Mouse (Mus musculus) liver, embryonic 18 days (tissue): ENCODE results near the gene Lcn5. TPM values are rescaled to one million over a fixed set of nuclear protein-coding genes. Genes with fewer than 3 reads are reported as not detected.

Source experiments
- polyA plus RNA-seq: library from polyadenylated mRNA; depleted of rRNA; stranded (reverse); fragments of >200 nt; gene quantifications from 2 replicates; pipeline ENCODE4 v1.2.3, GENCODE M21; 2012; rRNA removed

Lcn5 gene
- not detected in 2 replicates for polyA plus RNA-seq

GRCm38 (mm10) chr2:25657652-25658051, at the start of gene Lcn5:
TSS of gene Lcn5 (plus strand) at chr2:25657952.

GRCm38 (mm10) chr2:25617578-25617977, 40.2 kb upstream of the Lcn5 start, which contains the start of gene Ccdc183:
TSS of gene Ccdc183 (minus strand) at chr2:25617678.

GRCm38 (mm10) chr2:25621229-25622200, 36.2 kb upstream of the Lcn5 start, which contains the start of gene Tmem141:
TSS of gene Tmem141 (minus strand) at chr2:25622005.

GRCm38 (mm10) chr2:25627811-25628210, 29.9 kb upstream of the Lcn5 start, which contains the start of gene Fcna:
TSS of gene Fcna (minus strand) at chr2:25628030.

GRCm38 (mm10) chr2:25652902-25653301, 4.8 kb upstream of the Lcn5 start, which contains the start of gene Lcn8:
TSS of gene Lcn8 (plus strand) at chr2:25653120.

GRCm38 (mm10) chr2:25676486-25676885, 18.7 kb downstream of the Lcn5 start, which contains the start of gene Lcn6:
TSS of gene Lcn6 (plus strand) at chr2:25676786.

GRCm38 (mm10) chr2:25682426-25682825, 24.7 kb downstream of the Lcn5 start, which contains the start of gene Lcn10:
TSS of gene Lcn10 (plus strand) at chr2:25682726.

GRCm38 (mm10) chr2:25699743-25700142, 42.0 kb downstream of the Lcn5 start, which contains the start of gene Obp2a:
TSS of gene Obp2a (plus strand) at chr2:25700043.

GRCm38 (mm10) chr2:25706643-25707481, 49.1 kb downstream of the Lcn5 start, which contains the start of gene Bmyc:
TSS of gene Bmyc (plus strand) at chr2:25706739.

Other genes with a start within 250 kb of the Lcn5 start
- gene Fut7, start 234.7 kb upstream of the Lcn5 start, polyA plus RNA-seq = 0.87 and 0.96 TPM in 2 replicates
- 2.1 and 2.4 TPM in 2 replicates for gene Abca2, start 229.2 kb upstream of the Lcn5 start, polyA plus RNA-seq
- 1.8 and 2.3 TPM in 2 replicates for gene Clic3, start 201.1 kb upstream of the Lcn5 start, polyA plus RNA-seq
- gene Paxx, start 196.9 kb upstream of the Lcn5 start, polyA plus RNA-seq = 12.5 and 13.0 TPM in 2 replicates
- 0.68 and 0.72 TPM in 2 replicates for gene Ptgds, start 187.9 kb upstream of the Lcn5 start, polyA plus RNA-seq
- not detected in 2 replicates for gene Lcn12, start 164.0 kb upstream of the Lcn5 start, polyA plus RNA-seq
- gene Fbxw5, start 157.2 kb upstream of the Lcn5 start, polyA plus RNA-seq = 4.7 and 5.0 TPM in 2 replicates
- gene C8g, start 156.2 kb upstream of the Lcn5 start, polyA plus RNA-seq = 91.0 TPM in 2 replicates
- gene Traf2, start 111.0 kb upstream of the Lcn5 start, polyA plus RNA-seq = 5.9 and 6.6 TPM in 2 replicates
- 102 and 106 TPM in 2 replicates for gene Edf1, start 100.1 kb upstream of the Lcn5 start, polyA plus RNA-seq
- gene Mamdc4, start 83.1 kb upstream of the Lcn5 start, polyA plus RNA-seq = 0.99 and 2.5 TPM in 2 replicates
- gene Phpt1, start 82.7 kb upstream of the Lcn5 start, polyA plus RNA-seq = 33.1 and 38.3 TPM in 2 replicates
- gene Ajm1, start 76.2 kb upstream of the Lcn5 start, polyA plus RNA-seq = 0.05 and 0.13 TPM in 2 replicates
- gene Rabl6, start 49.4 kb upstream of the Lcn5 start, polyA plus RNA-seq = 17.2 and 22.1 TPM in 2 replicates
- gene Ccdc183, start 40.3 kb upstream of the Lcn5 start, polyA plus RNA-seq = not detected in 2 replicates
- 23.0 and 24.3 TPM in 2 replicates for gene Tmem141, start 35.9 kb upstream of the Lcn5 start, polyA plus RNA-seq
- 84.3 and 88.2 TPM in 2 replicates for gene Fcna, start 29.9 kb upstream of the Lcn5 start, polyA plus RNA-seq
- gene Lcn8, start 4.8 kb upstream of the Lcn5 start, polyA plus RNA-seq = not detected in 2 replicates
- gene Lcn6, start 18.8 kb downstream of the Lcn5 start, polyA plus RNA-seq = not detected in 2 replicates
- not detected in 2 replicates for gene Lcn10, start 24.8 kb downstream of the Lcn5 start, polyA plus RNA-seq
- not detected in 2 replicates for gene Obp2a, start 42.1 kb downstream of the Lcn5 start, polyA plus RNA-seq
- gene Bmyc, start 48.8 kb downstream of the Lcn5 start, polyA plus RNA-seq = 4.9 and 5.3 TPM in 2 replicates
- gene Obp2b, start 79.1 kb downstream of the Lcn5 start, polyA plus RNA-seq = not detected in 2 replicates
- gene Lcn3, start 107.6 kb downstream of the Lcn5 start, polyA plus RNA-seq = not detected in 2 replicates
- not detected in 2 replicates for gene Lcn11, start 119.1 kb downstream of the Lcn5 start, polyA plus RNA-seq
- not detected in 2 replicates for gene Gm13539, start 124.3 kb downstream of the Lcn5 start, polyA plus RNA-seq
- gene Glt6d1, start 157.9 kb downstream of the Lcn5 start, polyA plus RNA-seq = not detected in 2 replicates
- gene Lcn9, start 165.2 kb downstream of the Lcn5 start, polyA plus RNA-seq = not detected in 2 replicates
- not detected in 2 replicates for gene Sohlh1, start 189.3 kb downstream of the Lcn5 start, polyA plus RNA-seq
- 0.17 and 0.23 TPM in 2 replicates for gene Kcnt1, start 205.8 kb downstream of the Lcn5 start, polyA plus RNA-seq